Mouse (Mus musculus) cerebellum, postnatal 36 days (tissue): ENCODE measurements around the gene Ifi207.
"Not testable (repeated sequence)": the region's sequence is repeated elsewhere in the genome, so short reads cannot be mapped to it uniquely, and the experiment has no call there.

Source experiments
- DNase-seq, 2 experiments: peaks; one replicate each; pipeline ENCODE4 v3.0.0; 2021 to 2022; ENCODE audit warnings: mixed read lengths in 2 of 2

Ifi207 gene

DNA sequence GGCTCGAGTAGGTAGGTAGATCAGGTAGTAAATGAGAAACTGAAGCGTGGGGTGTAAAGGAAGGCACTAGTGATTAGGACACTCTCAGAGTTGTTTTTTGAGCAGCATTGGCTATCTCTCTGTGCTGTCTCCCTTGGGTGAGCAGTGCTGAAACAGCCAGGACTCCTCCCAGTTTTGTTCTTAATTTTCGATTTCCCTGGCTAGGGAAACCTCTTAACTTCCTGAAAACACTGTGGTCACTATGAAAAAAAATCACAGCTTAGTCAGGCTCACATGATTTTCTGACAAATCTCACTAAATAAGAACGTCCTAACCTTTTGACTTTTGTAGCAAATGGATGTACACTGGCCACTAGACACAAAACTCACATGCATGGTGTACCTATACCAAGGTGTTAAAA, at the start of gene Ifi207:
Gene Ifi207, minus strand, starts transcription at position 92 of the 400 bp plus-strand sequence.
- no peak for DNase-seq

GRCm38 (mm10) chr1:173773457-173773856, 31.9 kb upstream of the Ifi207 start:
- DNase-seq, result not testable (repeated sequence)

DNA sequence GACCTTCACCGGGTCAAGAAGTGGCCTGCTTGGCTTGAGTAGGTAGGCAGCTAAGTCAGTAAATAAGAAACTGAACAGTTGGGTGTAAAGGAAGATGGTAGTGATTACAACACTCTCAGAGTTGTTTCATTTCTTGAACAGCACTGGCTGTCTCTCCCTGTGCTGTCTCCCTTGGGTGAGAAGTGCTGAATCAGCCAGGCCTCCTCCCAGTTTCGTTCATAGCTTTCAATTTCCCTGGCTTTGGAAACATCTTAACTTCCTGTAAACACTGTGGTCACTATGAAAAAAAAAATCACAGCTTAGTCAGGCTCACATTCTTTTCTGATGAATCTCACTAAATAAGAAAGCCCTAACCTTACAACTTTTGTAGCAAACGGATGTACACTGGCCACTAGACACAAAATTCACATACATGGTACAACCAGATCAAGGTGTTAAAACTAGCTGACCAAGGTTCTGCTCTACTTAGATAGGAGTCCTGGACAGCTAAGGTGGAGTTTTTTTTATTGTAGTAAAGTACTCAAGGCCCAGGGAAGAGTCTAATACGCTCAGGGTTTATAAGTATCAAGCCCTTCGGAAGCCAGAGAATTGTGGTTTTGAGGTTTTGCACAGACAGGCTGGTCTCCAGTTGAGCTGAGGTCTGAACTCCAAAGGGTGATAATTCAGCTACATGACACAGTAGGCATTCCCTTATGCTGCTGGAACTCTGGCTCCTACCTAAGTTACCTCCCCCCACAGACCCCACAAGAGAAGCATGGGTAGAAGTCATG, 25.5 kb upstream of the Ifi207 start, which contains the start of gene Ifi204:
Gene Ifi204, minus strand, starts transcription at position 96 of the 770 bp plus-strand sequence.
- not testable (repeated sequence) for DNase-seq

- not testable (repeated sequence) for DNase-seq
These were observed 18.5 kb upstream of the Ifi207 start for GRCm38 (mm10) chr1:173760032-173760431.

- no peak for DNase-seq
These were observed 715 bp upstream of the Ifi207 start for GRCm38 (mm10) chr1:173742262-173742661.

DNA sequence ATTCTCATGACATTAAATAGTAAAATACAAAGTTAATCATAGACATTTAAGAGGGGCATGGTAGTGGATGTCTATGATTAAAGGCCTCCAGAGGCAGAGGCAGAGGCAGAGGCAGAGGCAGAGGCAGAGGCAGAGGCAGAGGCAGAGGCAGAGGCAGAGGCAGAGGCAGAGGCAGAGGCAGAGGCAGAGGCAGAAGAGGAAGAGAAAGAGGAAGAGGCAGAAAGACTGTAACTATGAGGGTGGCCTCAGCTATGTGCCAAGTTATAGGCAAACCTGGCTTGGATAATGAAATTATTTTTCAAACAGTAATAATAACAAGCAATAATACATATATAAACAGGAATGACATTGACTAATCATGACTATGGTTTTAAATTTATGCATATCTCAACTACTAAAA, 1.0 kb downstream of the Ifi207 start:
- no peak for DNase-seq

DNA sequence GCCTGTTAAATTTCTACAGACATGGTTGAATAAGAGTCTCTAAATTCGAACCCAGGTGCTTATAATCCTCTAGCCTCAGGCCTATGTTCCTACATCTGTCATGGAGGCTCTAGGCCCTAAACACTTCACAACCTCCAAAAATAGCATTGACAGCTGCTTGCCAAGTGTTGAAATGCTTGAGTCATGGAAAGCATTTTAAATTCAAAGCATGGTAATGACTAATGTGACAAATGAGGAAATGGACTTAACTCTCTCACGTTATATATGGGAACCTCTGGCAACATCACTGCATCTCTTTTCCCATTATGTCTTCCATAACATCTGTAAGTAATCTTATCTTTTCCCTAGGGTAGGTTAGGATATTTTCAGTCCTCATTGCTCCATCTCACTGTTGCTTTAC, 4.6 kb downstream of the Ifi207 start:
- DNase-seq, result no peak

- DNase-seq, result not testable (repeated sequence)
These were observed 6.5 kb downstream of the Ifi207 start for GRCm38 (mm10) chr1:173735015-173735414.

GRCm38 (mm10) chr1:173733219-173733618, 8.3 kb downstream of the Ifi207 start:
- no peak for DNase-seq

DNA sequence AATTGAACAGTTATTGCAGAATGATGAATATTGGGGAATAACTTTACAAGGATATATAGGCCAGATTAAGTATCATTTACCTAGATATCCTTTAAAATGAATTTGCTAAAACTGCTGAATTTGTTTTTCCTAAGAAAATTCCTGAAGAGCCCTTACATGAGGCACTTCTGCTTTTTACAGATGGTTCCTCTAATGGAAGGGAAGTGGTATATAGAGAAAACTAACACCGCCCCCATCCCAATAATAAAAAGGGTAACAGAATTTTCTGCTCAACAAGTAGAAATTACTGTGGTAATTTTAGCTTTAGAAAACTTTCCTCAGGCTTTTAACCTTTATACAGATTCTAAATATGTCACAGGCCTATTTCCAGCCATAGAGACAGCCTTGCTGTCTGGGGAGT, 47.3 kb downstream of the Ifi207 start:
- no peak for DNase-seq

DNA sequence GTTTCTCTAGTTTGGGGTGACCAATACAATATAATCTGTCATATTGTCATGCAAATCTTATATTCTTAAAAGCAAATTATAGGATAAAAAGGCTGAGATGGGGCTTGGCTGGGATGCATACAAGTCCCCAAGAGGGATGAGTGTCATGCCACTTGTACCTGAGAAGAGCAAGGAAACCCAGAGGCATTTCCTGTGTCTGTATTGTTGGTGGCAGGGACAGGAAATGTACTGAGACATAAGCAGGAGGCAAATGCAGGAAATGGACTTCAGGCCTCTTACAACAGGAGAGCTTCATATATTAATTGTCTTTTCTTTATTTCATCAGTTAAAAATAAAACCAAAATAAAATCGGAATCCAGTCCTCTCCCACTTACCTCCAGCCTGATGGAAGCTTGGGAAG, 62.9 kb downstream of the Ifi207 start:
- DNase-seq, result not testable (repeated sequence)

DNA sequence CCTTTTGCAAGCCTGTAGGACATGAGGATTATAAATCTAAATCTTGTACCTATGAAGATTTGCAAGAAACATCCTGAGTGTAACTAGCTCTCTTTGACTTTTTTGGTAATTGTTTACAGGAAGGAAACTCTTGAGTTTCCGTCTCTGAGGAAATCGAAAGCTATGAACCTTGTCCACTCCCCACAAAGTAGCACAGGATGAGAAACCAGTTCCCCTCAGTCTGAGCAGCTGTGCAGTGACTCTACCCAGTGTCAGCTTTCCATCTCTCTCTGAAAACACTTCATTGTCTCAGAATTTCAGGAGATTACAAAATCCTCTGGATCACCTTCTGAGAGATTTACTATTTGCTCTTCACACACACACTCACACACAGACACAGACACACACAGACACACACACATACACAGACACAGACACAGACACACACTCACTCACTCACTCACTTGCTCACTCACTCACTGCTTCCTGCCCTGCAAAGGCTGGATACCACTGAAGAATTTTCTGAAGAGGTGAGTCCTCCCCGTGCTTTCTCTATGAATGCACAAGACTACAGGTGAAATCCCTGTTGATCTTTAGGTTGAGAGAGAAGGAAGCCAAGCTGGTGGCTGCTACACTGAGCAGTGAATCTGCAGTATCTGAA, 68.0 kb downstream of the Ifi207 start, which contains the start of gene Ifi208:
Gene Ifi208, plus strand, starts transcription at position 218 of the 640 bp plus-strand sequence.
- not testable (repeated sequence) for DNase-seq
